Mouse (Mus musculus) adrenal gland, postnatal 14 days (tissue): Measurements from ENCODE around the gene Ino80b. TPM values are rescaled to one million over a fixed set of nuclear protein-coding genes. Genes with fewer than 3 reads are reported as not detected.
A peak's percentile ranks its signal among the peaks of the same experiment; 100 is the strongest.

Experiments
- DNase-seq: peaks from one replicate; pipeline ENCODE4 v3.0.0; 2021; ENCODE audit warnings: mixed read lengths
- total RNA-seq: library from RNA; stranded (reverse); gene quantifications from 2 replicates; pipeline ENCODE4 v1.2.3, GENCODE M21; 2021

Ino80b gene
- total RNA-seq, 1 experiment from 2014 or later, result 19.3 TPM

GRCm38 (mm10) chr6:83117616-83118015 lies 7.6 kb downstream of the Ino80b start:
- DNase-seq, result no peak

GRCm38 (mm10) chr6:83117165-83117438 lies 8.1 kb downstream of the Ino80b start:
- no peak for DNase-seq

- DNase-seq, result no peak
Observed at GRCm38 (mm10) chr6:83116373-83117164, 8.7 kb downstream of the Ino80b start.

GRCm38 (mm10) chr6:83115682-83116372 lies 9.4 kb downstream of the Ino80b start:
- no peak for DNase-seq

- peak; percentile 98 for DNase-seq
Observed at GRCm38 (mm10) chr6:83115011-83115671, 10.1 kb downstream of the Ino80b start, which contains the start of gene Mogs. Mogs (plus strand) TSS chr6:83115496.

- no peak for DNase-seq
Observed at GRCm38 (mm10) chr6:83111510-83112136, 13.6 kb downstream of the Ino80b start.

GRCm38 (mm10) chr6:83108762-83109668 lies 16.2 kb downstream of the Ino80b start, which contains the start of gene Mrpl53:
Mrpl53 (plus strand) TSS chr6:83109040.
- peak; percentile 92 for DNase-seq

GRCm38 (mm10) chr6:83107566-83108400 lies 17.4 kb downstream of the Ino80b start:
- peak; percentile 94 for DNase-seq

GRCm38 (mm10) chr6:83104158-83104557 lies 21.1 kb downstream of the Ino80b start:
- DNase-seq, result no peak

GRCm38 (mm10) chr6:83103130-83103650 lies 22.0 kb downstream of the Ino80b start:
- no peak for DNase-seq

- DNase-seq, result peak; percentile 81
Observed at GRCm38 (mm10) chr6:83101688-83102556, 23.3 kb downstream of the Ino80b start.

- DNase-seq, result peak; percentile 94
Observed at GRCm38 (mm10) chr6:83101316-83101687, 23.9 kb downstream of the Ino80b start, which contains the start of the genes Ccdc142 and Gm42688. Ccdc142 (plus strand) TSS chr6:83101601. Gm42688 (plus strand) TSS chr6:83101617.

GRCm38 (mm10) chr6:83098411-83098810 lies 26.8 kb downstream of the Ino80b start:
- DNase-seq, result peak; percentile 69

- peak; percentile 46 for DNase-seq
Observed at GRCm38 (mm10) chr6:83095968-83096367, 29.3 kb downstream of the Ino80b start.

GRCm38 (mm10) chr6:83092416-83093127 lies 32.7 kb downstream of the Ino80b start:
- peak; percentile 67 for DNase-seq

GRCm38 (mm10) chr6:83087926-83088260 lies 37.3 kb downstream of the Ino80b start:
- DNase-seq, result no peak

GRCm38 (mm10) chr6:83087205-83087925 lies 37.9 kb downstream of the Ino80b start:
- peak; percentile 76 for DNase-seq
